Comparison of ENCODE assay signal across 9 mouse cellular contexts in genomic region chr7:103806856-103807255, GRCm38 (mm10). TPM values are rescaled to one million over a fixed set of nuclear protein-coding genes. Genes with fewer than 3 reads are reported as not detected.
DNase-seq lines count a peak whose midpoint lies in the region; ATAC-seq lines count a peak whose summit lies in the region.
"Had no signal": no experiment of that assay in that cellular context is flagged by ENCODE, and none has a peak within 500 bp of the region (broad histone marks: within the 10 kb centered on the region; RNA-seq: fewer than 3 reads in every experiment).

No protein-coding gene starts in this region.

- no peak overlapping the region for H3K4me2 ChIP-seq in hindbrain, embryonic 14.5 days (replicated peaks)
- H3K4me2 ChIP-seq in hindbrain, embryonic 12.5 days (replicated peaks) = no peak overlapping the region
- no peak overlapping the region for H3K4me2 ChIP-seq in liver, embryonic 11.5 days

- no peak for ATAC-seq in hindbrain, embryonic 14.5 days (ENCODE audit: low FRiP score)
- no peak for ATAC-seq in hindbrain, embryonic 12.5 days (ENCODE audit: low FRiP score)
- peak; percentile 65 for ATAC-seq in common myeloid progenitor, adult 5-6 weeks (replicated peaks; ENCODE audit: low read depth, poor library complexity, severe bottlenecking)
- no peak for ATAC-seq in liver, embryonic 11.5 days (replicated peaks; ENCODE audit: low FRiP score)

- H3K4me3 ChIP-seq in hindbrain, embryonic 14.5 days (replicated peaks; ENCODE audit: low read length) = no peak overlapping the region
- H3K4me3 ChIP-seq in hindbrain, embryonic 12.5 days = no peak overlapping the region
- H3K4me3 ChIP-seq in liver, embryonic 11.5 days (ENCODE audit: low read depth, low read length) = no peak overlapping the region

- no peaks in the 10 kb centered on the region for H3K9me3 ChIP-seq in hindbrain, embryonic 14.5 days (ENCODE audit: control insufficient read depth, low read length)
- H3K9me3 ChIP-seq in hindbrain, embryonic 12.5 days (replicated peaks) = no peaks in the 10 kb centered on the region
- H3K9me3 ChIP-seq in liver, embryonic 11.5 days (ENCODE audit: control insufficient read depth, low read length) = no peaks in the 10 kb centered on the region

- 59% methylated on average over 1 of the region's 1 CpGs for whole genome bisulfite sequencing in hindbrain, embryonic 14.5 days
- 71% methylated on average over 1 of the region's 1 CpGs for WGBS in hindbrain, embryonic 12.5 days
- 72% methylated on average over 1 of the region's 1 CpGs for WGBS in liver, embryonic 11.5 days

- no peaks in the 10 kb centered on the region for H3K4me1 ChIP-seq in hindbrain, embryonic 14.5 days (replicated peaks; ENCODE audit: control insufficient read depth, insufficient read depth, low read length)
- no peaks in the 10 kb centered on the region for H3K4me1 ChIP-seq in hindbrain, embryonic 12.5 days
- peaks cover 6% of the 10 kb centered on the region for H3K4me1 ChIP-seq in liver, embryonic 11.5 days (replicated peaks; ENCODE audit: control insufficient read depth, insufficient read depth, low read length)

- no peaks in the 10 kb centered on the region for H3K27me3 ChIP-seq in hindbrain, embryonic 14.5 days (ENCODE audit: control insufficient read depth, insufficient read depth, low read length)
- no peaks in the 10 kb centered on the region for H3K27me3 ChIP-seq in hindbrain, embryonic 12.5 days
- H3K27me3 ChIP-seq in liver, embryonic 11.5 days (replicated peaks; ENCODE audit: control insufficient read depth, insufficient read depth, low read length) = no peaks in the 10 kb centered on the region

- peak; percentile 65 for DNase-seq in hindbrain, embryonic 14.5 days (ENCODE audit: low spot score)
- peak; percentile 44 for DNase-seq in thymus, postnatal 0 days (ENCODE audit: low spot score)
- no peak for DNase-seq in thymus, adult 18-20 months
- no peak for DNase-seq in liver, embryonic 11.5 days (ENCODE audit: low spot score)
- no peak for DNase-seq in natural killer cell, adult 2 months (ENCODE audit: low spot score in 2 of 2)
- DNase-seq in yolk sac, embryonic 10.5 days (ENCODE audit: low spot score) = no peak

- H3K27ac ChIP-seq in hindbrain, embryonic 14.5 days = no peak overlapping the region
- H3K27ac ChIP-seq in hindbrain, embryonic 12.5 days = no peak overlapping the region
- peak overlapping the region; percentile 70; the same call in 1 of the 2 replicates for H3K27ac ChIP-seq in liver, embryonic 11.5 days (ENCODE audit: low read depth, low read length)
- H3K27ac ChIP-seq: macrophage had no signal

- no peak overlapping the region for H3K9ac ChIP-seq in hindbrain, embryonic 14.5 days
- H3K9ac ChIP-seq in hindbrain, embryonic 12.5 days = no peak overlapping the region
- no peak overlapping the region for H3K9ac ChIP-seq in liver, embryonic 11.5 days (ENCODE audit: low read depth, low read length)

- H3K36me3 ChIP-seq in hindbrain, embryonic 14.5 days (replicated peaks; ENCODE audit: control insufficient read depth, insufficient read depth) = no peaks in the 10 kb centered on the region
- H3K36me3 ChIP-seq in hindbrain, embryonic 12.5 days = no peaks in the 10 kb centered on the region
- no peaks in the 10 kb centered on the region for H3K36me3 ChIP-seq in liver, embryonic 11.5 days (ENCODE audit: control insufficient read depth, insufficient read depth, low read length)

RNA-seq across cellular contexts. Expression of gene Hbb-bt, which starts 6.9 kb away (rescaled TPM):
- 1,734 and 1,868 TPM in 2 replicates for polyA plus RNA-seq in hindbrain, embryonic 14.5 days (2014; fragmentation: Nextera tagmentation; extraction: Ambion mirVana)
- polyA plus RNA-seq in hindbrain, embryonic 12.5 days (2016; fragmentation: Nextera tagmentation; extraction: Ambion mirVana) = 799 and 940 TPM in 2 replicates
- 224 and 268 TPM in 2 replicates for polyA plus RNA-seq in thymus, postnatal 0 days (2015; fragmentation: Nextera tagmentation; extraction: Ambion mirVana)
- 13.0 and 18.6 TPM in 2 replicates for total RNA-seq in common myeloid progenitor, adult 5-6 weeks (2017)
- 7,398 and 7,943 TPM in 2 replicates for polyA plus RNA-seq in liver, embryonic 11.5 days (2014; fragmentation: Nextera tagmentation; extraction: Ambion mirVana)
- polyA plus RNA-seq: macrophage had no signal

RNA-seq across cellular contexts. Expression of gene Olfr67, which starts 15.2 kb away (rescaled TPM):
- not detected in 2 replicates for polyA plus RNA-seq in hindbrain, embryonic 14.5 days (2014; fragmentation: Nextera tagmentation; extraction: Ambion mirVana)
- not detected in 2 replicates for polyA plus RNA-seq in hindbrain, embryonic 12.5 days (2016; fragmentation: Nextera tagmentation; extraction: Ambion mirVana)
- not detected in 2 replicates for polyA plus RNA-seq in thymus, postnatal 0 days (2015; fragmentation: Nextera tagmentation; extraction: Ambion mirVana)
- total RNA-seq in common myeloid progenitor, adult 5-6 weeks (2017) = not detected in 2 replicates
- not detected in 2 replicates for polyA plus RNA-seq in liver, embryonic 11.5 days (2014; fragmentation: Nextera tagmentation; extraction: Ambion mirVana)
- polyA plus RNA-seq: macrophage had no signal

RNA-seq across cellular contexts. Expression of gene Hbb-bs, which starts 21.0 kb away (rescaled TPM):
- polyA plus RNA-seq in hindbrain, embryonic 14.5 days (2014; fragmentation: Nextera tagmentation; extraction: Ambion mirVana) = 4,248 and 5,201 TPM in 2 replicates
- 613 and 772 TPM in 2 replicates for polyA plus RNA-seq in hindbrain, embryonic 12.5 days (2016; fragmentation: Nextera tagmentation; extraction: Ambion mirVana)
- 1,063 and 1,204 TPM in 2 replicates for polyA plus RNA-seq in thymus, postnatal 0 days (2015; fragmentation: Nextera tagmentation; extraction: Ambion mirVana)
- 16.6 and 33.2 TPM in 2 replicates for total RNA-seq in common myeloid progenitor, adult 5-6 weeks (2017)
- polyA plus RNA-seq in liver, embryonic 11.5 days (2014; fragmentation: Nextera tagmentation; extraction: Ambion mirVana) = 9,439 and 11,024 TPM in 2 replicates
- polyA plus RNA-seq: macrophage had no signal

RNA-seq across cellular contexts. Expression of gene Olfr68, which starts 27.4 kb away (rescaled TPM):
- not detected in 2 replicates for polyA plus RNA-seq in hindbrain, embryonic 14.5 days (2014; fragmentation: Nextera tagmentation; extraction: Ambion mirVana)
- not detected in 2 replicates for polyA plus RNA-seq in hindbrain, embryonic 12.5 days (2016; fragmentation: Nextera tagmentation; extraction: Ambion mirVana)
- polyA plus RNA-seq in thymus, postnatal 0 days (2015; fragmentation: Nextera tagmentation; extraction: Ambion mirVana) = not detected in 2 replicates
- not detected in 2 replicates for total RNA-seq in common myeloid progenitor, adult 5-6 weeks (2017)
- polyA plus RNA-seq in liver, embryonic 11.5 days (2014; fragmentation: Nextera tagmentation; extraction: Ambion mirVana) = not detected in 2 replicates
- polyA plus RNA-seq: macrophage had no signal

RNA-seq across cellular contexts. Expression of gene Hbb-bh2, which starts 33.5 kb away (rescaled TPM):
- not detected in 2 replicates for polyA plus RNA-seq in hindbrain, embryonic 14.5 days (2014; fragmentation: Nextera tagmentation; extraction: Ambion mirVana)
- not detected in 2 replicates for polyA plus RNA-seq in hindbrain, embryonic 12.5 days (2016; fragmentation: Nextera tagmentation; extraction: Ambion mirVana)
- polyA plus RNA-seq in thymus, postnatal 0 days (2015; fragmentation: Nextera tagmentation; extraction: Ambion mirVana) = not detected in 2 replicates
- not detected in 2 replicates for total RNA-seq in common myeloid progenitor, adult 5-6 weeks (2017)
- not detected in 2 replicates for polyA plus RNA-seq in liver, embryonic 11.5 days (2014; fragmentation: Nextera tagmentation; extraction: Ambion mirVana)
- polyA plus RNA-seq: macrophage had no signal

Comparison
In these comparisons a context has a peak if more than half of its experiments do, and no peak if none do; other contexts are left out.
1. DNase-seq: peak in hindbrain, embryonic 14.5 days (single experiment) and thymus, postnatal 0 days (single experiment); none in thymus, adult 18-20 months (0 of 2), liver, embryonic 11.5 days (single experiment), natural killer cell, adult 2 months (0 of 2) and yolk sac, embryonic 10.5 days (single experiment).